Mouse (Mus musculus): ENCODE measurements around the gene Scaf1.

DNA sequence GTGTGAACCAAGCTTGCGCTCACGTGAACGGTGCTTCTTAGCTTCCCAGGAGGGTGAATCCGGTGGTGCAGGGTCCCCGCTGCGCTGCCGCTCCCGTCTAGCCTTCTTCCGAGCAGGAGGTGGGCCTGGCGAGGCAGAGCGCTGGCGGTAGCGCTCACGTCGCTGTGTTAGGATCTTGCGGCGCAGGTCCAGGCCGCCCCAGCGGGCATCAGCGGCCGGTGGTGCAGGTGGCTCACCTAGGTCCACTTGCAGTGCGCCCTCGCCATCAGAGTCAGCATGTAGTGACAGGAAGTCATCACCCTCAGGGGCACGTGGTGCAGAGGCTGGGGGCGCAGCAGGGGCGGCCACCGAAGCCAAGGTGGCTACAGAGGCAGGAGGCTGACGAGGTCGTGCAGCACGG, 8.3 kb downstream of the Scaf1 start:
- TF ChIP-seq TCF12 (IDR thresholded peaks at IDR 0.05; ENCODE audit: low read depth, low read length), result no peak
- no peak for TF ChIP-seq EP300 (IDR thresholded peaks at IDR 0.05; ENCODE audit: low read depth in 1 of 2, low read length in 2 of 2)
- TF ChIP-seq CTCF (IDR thresholded peaks at IDR 0.05 in 2 of 3, conservative IDR thresholded peaks at IDR 0.05 in 1 of 3; ENCODE audit: control insufficient read depth in 1 of 3, insufficient read depth in 1 of 3, low read depth in 2 of 3, low read length in 3 of 3, poor library complexity in 1 of 3, severe bottlenecking in 1 of 3), result no peak

Measured in MEL (cell line).